Mouse (Mus musculus) erythroblast, adult 5-6 weeks (primary cell): Measurements from ENCODE around the gene Rad18. TPM values are rescaled to one million over a fixed set of nuclear protein-coding genes. Genes with fewer than 3 reads are reported as not detected.

Experiments
- total RNA-seq, 2 experiments: library from RNA; stranded (forward) in 1 of 2; stranded (reverse) in 1 of 2; fragments of 150-400 nt in 1 of 2; fragments of 200-764, 138-1000 nt in 1 of 2; gene quantifications; 2 replicates each; pipeline versions ENCODE4 v1.2.3 to v1.2.4; 2015 to 2017; ENCODE audit warnings: low replicate concordance in 2 of 2

Rad18 gene
- total RNA-seq, 2 experiments from 2014 or later = 30.2 to 36.9 TPM

Other genes with a start within 250 kb of the Rad18 start
- not detected in 2 replicates for gene Cav3, start 237.2 kb downstream of the Rad18 start, total RNA-seq (2015; ENCODE audit: low replicate concordance)
- not detected in 2 replicates for gene Cav3, start 237.2 kb downstream of the Rad18 start, total RNA-seq (2017; ENCODE audit: low replicate concordance)
- gene Oxtr, start 206.7 kb downstream of the Rad18 start, total RNA-seq (2015; ENCODE audit: low replicate concordance) = not detected in 2 replicates
- 0.14 TPM in 1 of 2 replicates, not detected in the other for gene Oxtr, start 206.7 kb downstream of the Rad18 start, total RNA-seq (2017; ENCODE audit: low replicate concordance)